Mouse (Mus musculus) Patski (cell line): ENCODE measurements around the gene Gm20388. TPM values are rescaled to one million over a fixed set of nuclear protein-coding genes. Genes with fewer than 3 reads are reported as not detected.

ENCODE experiments used
- ATAC-seq: fragments of 100-300 bp; one replicate; pipeline ENCODE4 v1.8.0; 2021
- CTCF ChIA-PET: fragments of 350-600 bp; sonication (Branson Sonifier 250); formaldehyde crosslinking; loops from one replicate; lab custom pipeline; 2022; ENCODE audit warnings: inconsistent platforms; lab: Charles Lee
- POLR2A ChIA-PET: fragments of 350-600 bp; sonication (Branson Sonifier 250); formaldehyde crosslinking; loops from one replicate; lab custom pipeline; 2022; ENCODE audit warnings: antibody characterized with exemption, inconsistent platforms; lab: Charles Lee
- DNase-seq: peaks from one replicate; pipeline ENCODE4 v3.0.0-alpha.2; 2011; ENCODE audit warnings: low read depth, low spot score
- H3K27me3 ChIP-seq: fragments of 371-371 bp; one replicate; pipeline ENCODE4 v1.5.1; 2021
- CTCF ChIP-seq: fragments of 100-300 bp; IDR thresholded peaks from one replicate; pipeline ENCODE4 v1.5.1; 2021
- in situ Hi-C: fragments of 300-500 bp; cut with MboI; formaldehyde crosslinking; loops from 3 replicates; pipeline ENCODE4 v1.11.1; 2018; ENCODE audit warnings: low pct_unique_long_range_greater_than_20kb, mixed read lengths
- polyA plus RNA-seq: library from polyadenylated mRNA; unstranded; gene quantifications from one replicate; pipeline ENCODE4 v1.2.3, GENCODE M21; 2021

Gm20388 gene
- polyA plus RNA-seq, 1 experiment from 2014 or later = 86.7 TPM

- no peak for TF ChIP-seq CTCF
- no peak for ATAC-seq
- POLR2A ChIA-PET = no interaction called here
- CTCF ChIA-PET = interaction anchor here (1.5 kb wide), 1 partner anchor 12 kb away, joined by 4 read pairs; no protein-coding TSS in a partner anchor
- peaks cover 4% of the 10 kb centered on the region for H3K27me3 ChIP-seq
- DNase-seq = no peak
- in situ Hi-C loops = no loop called here
These were observed 1263.5 kb downstream of the Gm20388 start for GRCm38 (mm10) chr8:121174178-121174577.

- ATAC-seq (no peak), DNase-seq (no peak)
- in situ Hi-C loops = no loop called here
- POLR2A ChIA-PET = no interaction called here
- TF ChIP-seq CTCF = no peak
- CTCF ChIA-PET = interaction anchor here (1.5 kb wide), 1 partner anchor 11 kb away, joined by 4 read pairs; no protein-coding TSS in a partner anchor
- H3K27me3 ChIP-seq = peaks cover 4% of the 10 kb centered on the region
These were observed 1264.3 kb downstream of the Gm20388 start for GRCm38 (mm10) chr8:121174721-121175539.

GRCm38 (mm10) chr8:121175540-121176090, 1265.0 kb downstream of the Gm20388 start:
- ATAC-seq (no peak), DNase-seq (no peak)
- ChIA-PET CTCF (interaction anchor here (1.3 kb wide), 1 partner anchor 14 kb away, joined by 4 read pairs; no protein-coding TSS in a partner anchor), POLR2A (no interaction called here)
- no peak for TF ChIP-seq CTCF
- peaks cover 4% of the 10 kb centered on the region for H3K27me3 ChIP-seq
- in situ Hi-C loops = no loop called here

GRCm38 (mm10) chr8:121176291-121176690, 1265.7 kb downstream of the Gm20388 start:
- in situ Hi-C loops = no loop called here
- CTCF ChIA-PET = interaction anchor here (1.3 kb wide), 1 partner anchor 13 kb away, joined by 4 read pairs; no protein-coding TSS in a partner anchor
- ATAC-seq (no peak), DNase-seq (no peak)
- no peak for TF ChIP-seq CTCF
- POLR2A ChIA-PET = no interaction called here
- H3K27me3 ChIP-seq = peaks cover 4% of the 10 kb centered on the region

DNA sequence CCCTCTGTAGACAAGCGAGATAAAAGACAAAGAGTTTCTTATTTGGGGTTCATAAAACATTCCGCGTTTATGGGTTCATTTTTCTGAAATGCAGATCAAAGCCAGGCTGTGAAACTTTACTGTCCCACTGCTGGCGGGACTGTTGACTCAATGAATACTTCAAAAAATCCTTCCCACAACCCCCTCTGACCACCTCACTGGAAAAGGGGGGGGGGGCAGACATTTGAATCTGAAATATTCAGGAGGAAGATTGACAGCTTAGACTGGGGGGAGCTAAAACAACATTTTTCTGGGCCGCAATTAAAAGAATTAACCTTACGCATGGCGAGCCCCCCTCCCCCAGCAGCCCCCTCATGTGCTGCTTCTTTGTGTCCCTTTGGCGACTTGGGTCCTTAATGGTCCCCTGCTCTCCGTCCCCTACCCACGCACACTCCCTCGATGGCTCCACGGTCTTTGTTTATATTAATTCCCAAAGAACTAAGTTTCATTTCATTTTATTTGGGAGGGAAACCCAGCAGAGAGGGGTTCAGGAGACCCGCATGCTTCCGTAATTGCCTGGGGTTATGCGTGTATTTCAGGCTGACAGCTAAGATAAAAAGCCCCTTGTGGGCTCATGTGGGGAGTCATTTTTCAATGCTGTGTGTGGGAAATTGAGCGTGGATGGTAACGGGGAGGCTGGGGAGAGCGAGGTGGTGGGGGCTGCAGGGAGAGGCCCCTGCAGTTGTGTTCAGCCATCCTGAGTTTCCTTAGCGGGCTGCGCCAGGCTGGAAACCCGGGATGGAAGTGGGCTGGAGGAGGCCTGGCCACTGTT, 1270.0 kb downstream of the Gm20388 start:
- in situ Hi-C loops = no loop called here
- ATAC-seq = no peak

GRCm38 (mm10) chr8:121181285-121181884, 1270.7 kb downstream of the Gm20388 start:
- in situ Hi-C loops = no loop called here
- peaks cover 9% of the 10 kb centered on the region for H3K27me3 ChIP-seq
- ChIA-PET POLR2A (no interaction called here), CTCF (no interaction called here)
- DNase-seq (no peak), ATAC-seq (no peak)
- no peak for TF ChIP-seq CTCF

More for the DNA sequence above, 1270.0 kb downstream of the Gm20388 start:
- ChIA-PET POLR2A (no interaction called here), CTCF (interaction anchor here (0.7 kb wide), 1 partner anchor 60 kb away, joined by 3 read pairs; no protein-coding TSS in a partner anchor)
- H3K27me3 ChIP-seq = peaks cover 9% of the 10 kb centered on the region
- DNase-seq = no peak
- TF ChIP-seq CTCF = no peak

- ATAC-seq (peak; percentile 59), DNase-seq (peak; percentile 60)
- ChIA-PET CTCF (interaction anchor here (1.3 kb wide), 1 partner anchor 16 kb away, joined by 3 read pairs; no protein-coding TSS in a partner anchor), POLR2A (no interaction called here)
- in situ Hi-C loops = no loop called here
- peaks cover 6% of the 10 kb centered on the region for H3K27me3 ChIP-seq
- no peak for TF ChIP-seq CTCF
These were observed 1277.1 kb downstream of the Gm20388 start for GRCm38 (mm10) chr8:121187491-121188364.

DNA sequence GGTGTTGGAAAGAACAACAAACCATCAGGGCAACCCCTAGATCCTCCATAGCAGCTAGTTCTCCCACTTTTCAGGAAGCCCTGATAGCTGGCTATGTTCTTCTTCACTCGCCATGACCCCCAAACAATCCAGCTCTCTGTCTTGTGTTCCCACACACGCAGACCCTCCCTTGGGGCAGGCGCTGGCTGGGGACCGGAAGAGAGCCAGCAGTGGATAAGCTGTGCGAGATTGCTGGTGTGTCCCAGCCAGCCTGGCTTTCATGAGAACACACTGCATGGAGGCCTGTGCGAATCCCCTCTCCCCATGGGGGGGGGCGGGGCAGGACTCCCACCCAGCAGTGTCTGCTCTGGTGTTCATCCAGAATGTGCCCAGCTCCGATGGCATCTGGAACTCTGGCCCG, 1278.4 kb downstream of the Gm20388 start:
- in situ Hi-C loops = no loop called here
- ATAC-seq (no peak), DNase-seq (no peak)
- POLR2A ChIA-PET = no interaction called here
- CTCF ChIA-PET = interaction anchor here (1.2 kb wide), 1 partner anchor 13 kb away, joined by 4 read pairs; no protein-coding TSS in a partner anchor
- no peaks in the 10 kb centered on the region for H3K27me3 ChIP-seq
- TF ChIP-seq CTCF = no peak

GRCm38 (mm10) chr8:121192451-121192850, 1281.8 kb downstream of the Gm20388 start:
- peak; percentile 46 for DNase-seq
- ChIA-PET CTCF (interaction anchor here (1.5 kb wide), 1 partner anchor 11 kb away, joined by 4 read pairs; no protein-coding TSS in a partner anchor), POLR2A (interaction anchor here (0.6 kb wide), 1 partner anchor 63 kb away, joined by 3 read pairs; no protein-coding TSS in a partner anchor)
- in situ Hi-C loops = no loop called here
- ATAC-seq = peak; percentile 14
- peaks cover 4% of the 10 kb centered on the region for H3K27me3 ChIP-seq
- TF ChIP-seq CTCF = no peak
